Mouse (Mus musculus): Measurements from ENCODE around the gene Piwil4.

DNA sequence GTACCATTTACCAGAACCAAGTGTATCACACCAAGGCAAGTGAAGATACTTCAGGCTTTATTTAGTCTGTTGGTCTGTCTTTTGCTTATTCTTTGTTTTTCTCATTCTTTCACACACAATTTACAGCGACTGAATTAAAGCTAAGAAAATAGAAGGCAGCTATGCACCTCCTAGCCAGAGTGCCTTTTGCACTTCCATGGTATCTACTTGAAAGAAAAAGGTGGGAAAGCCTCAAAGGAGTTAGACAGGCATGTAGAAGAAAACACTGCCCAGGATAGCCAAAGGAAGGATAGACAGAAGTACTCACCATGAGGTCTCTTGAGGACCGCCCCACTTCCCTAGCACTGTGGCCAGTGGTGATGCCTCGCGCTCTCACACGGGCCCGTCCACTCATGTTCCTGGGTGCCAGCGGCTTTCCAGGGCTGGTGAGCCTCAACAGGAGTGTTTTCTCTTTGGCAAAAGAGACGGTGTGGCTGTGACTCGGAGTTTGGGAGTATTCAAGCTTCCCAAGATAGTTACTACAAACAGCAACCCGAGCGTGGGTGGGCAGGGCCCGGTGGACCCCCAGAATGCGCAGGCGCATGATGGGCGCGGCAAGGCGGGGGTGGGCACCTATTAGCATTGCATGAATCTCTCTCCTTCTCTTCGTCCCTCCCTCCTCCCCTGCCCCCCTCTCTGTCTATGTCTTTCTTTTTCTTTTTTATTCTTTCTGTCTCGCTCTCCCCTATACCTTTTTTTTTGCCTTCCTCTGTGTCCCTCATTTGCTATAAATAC, at the start of gene Piwil4:
- TF ChIP-seq GATA1 (IDR thresholded peaks at IDR 0.05; ENCODE audit: borderline replicate concordance, low read length) (no peak), FLI1 (IDR thresholded peaks at IDR 0.05; ENCODE audit: low read length) (no peak)

Data from megakaryocyte, embryonic 14.5 days (primary cell).